Mouse (Mus musculus) adipocyte (in vitro differentiated cells): Measurements from ENCODE around the gene Zar1l.

Experiments
- DNase-seq: peaks from one replicate; pipeline ENCODE4 v3.0.0-alpha.2; 2016; ENCODE audit warnings: low spot score

Zar1l gene

DNA sequence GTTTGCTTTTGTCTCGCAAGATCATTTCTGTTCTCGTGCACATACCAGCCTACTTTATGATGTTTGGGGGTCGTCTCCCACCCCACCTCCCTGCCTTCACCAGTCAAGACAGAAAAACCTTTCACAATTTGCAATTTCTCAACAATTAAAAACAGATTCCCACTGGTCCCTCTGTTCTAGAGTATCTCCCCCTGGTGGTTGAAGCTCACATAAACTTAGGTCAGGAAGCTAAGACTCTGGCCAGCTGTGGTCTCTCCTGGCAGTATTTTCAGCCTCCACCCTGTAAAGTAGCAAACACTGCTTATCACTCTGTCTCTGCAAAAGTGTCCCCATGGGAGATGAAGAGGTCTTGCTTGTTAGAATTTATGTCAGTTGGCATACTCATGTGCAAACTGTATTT lies 32.8 kb downstream of the Zar1l start:
- peak; percentile 65 for DNase-seq

DNA sequence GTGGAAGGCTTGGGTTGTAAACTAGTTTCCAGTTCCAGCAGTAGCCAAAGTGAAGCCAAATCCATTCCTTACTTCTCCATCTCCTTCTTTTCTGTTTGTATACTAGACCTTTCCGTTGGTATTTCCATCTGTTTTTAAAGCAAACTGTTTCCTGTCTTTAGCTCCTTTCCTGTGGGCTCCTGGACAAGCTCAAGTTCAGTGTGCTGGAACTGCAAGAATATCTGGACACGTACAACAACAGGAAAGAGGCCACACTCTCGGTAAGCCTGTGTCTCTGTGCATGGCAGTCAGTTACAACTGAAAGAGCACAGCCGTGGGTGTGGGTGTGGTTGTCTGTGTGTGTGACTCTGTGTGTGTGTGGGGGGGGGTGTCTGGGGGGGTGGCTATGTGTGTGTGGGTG lies 39.4 kb downstream of the Zar1l start:
- DNase-seq: no peak

DNA sequence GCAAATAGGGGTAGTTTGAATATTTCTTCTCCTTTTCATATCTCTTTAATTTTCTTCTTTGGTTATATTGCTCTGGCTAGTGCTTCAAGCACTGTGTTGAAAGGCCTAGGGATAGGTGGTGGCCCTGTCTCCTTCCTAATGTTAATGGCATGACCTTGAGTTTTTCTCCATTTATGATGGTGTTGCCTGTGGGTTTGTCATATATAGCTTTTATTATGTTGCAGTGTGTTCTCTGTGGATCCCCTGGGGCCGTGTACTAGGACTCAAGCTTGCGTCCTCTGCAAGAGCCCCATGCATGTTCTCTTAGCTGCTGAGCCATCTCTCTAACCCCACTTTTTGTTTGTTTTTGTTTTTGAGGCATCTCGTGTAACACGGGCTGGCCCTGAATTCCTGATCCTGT lies 40.6 kb downstream of the Zar1l start:
- DNase-seq: no peak

GRCm38 (mm10) chr5:150468431-150468830 lies 49.5 kb downstream of the Zar1l start:
- DNase-seq: no peak

DNA sequence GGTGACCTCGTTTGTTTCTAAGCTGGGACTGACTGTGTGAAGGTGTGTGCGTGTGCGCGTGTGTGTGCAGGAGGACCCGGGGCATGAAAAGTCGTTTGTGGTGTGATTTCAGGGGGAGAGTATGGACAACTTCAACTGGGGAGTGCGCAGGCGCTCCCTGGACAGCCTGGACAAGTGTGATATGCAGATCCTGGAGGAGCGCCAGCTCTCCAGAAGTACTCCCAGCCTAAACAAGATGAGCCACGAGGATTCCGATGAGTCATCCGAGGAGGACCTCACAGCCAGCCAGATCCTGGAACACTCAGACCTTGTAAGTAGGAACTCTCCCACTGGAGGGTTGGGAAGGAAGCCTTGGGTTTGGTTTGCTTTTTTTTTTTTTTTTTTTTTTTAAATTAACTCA lies 51.8 kb downstream of the Zar1l start:
- DNase-seq: peak; percentile 85

- no peak for DNase-seq
These were observed 52.7 kb downstream of the Zar1l start for GRCm38 (mm10) chr5:150465218-150465617.

DNA sequence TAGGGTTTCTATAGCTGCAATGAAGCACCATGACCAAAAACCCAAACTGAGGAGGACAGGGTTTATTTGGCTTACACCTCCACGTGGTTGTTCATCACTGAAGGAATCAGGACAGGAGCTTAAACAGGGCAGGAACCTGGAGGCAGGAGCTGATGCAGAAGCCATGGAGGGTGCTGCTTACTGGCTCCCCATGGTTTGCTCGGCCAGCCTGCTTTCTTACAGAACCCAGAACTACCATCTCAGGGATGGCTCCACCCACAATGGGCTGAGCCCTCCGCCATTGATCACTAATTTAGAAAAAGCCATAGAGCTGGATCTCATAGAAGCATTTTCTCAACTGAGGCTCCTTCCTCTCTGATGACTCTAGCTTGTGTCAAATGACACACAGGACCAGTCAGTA lies 53.2 kb downstream of the Zar1l start:
- DNase-seq: no peak

DNA sequence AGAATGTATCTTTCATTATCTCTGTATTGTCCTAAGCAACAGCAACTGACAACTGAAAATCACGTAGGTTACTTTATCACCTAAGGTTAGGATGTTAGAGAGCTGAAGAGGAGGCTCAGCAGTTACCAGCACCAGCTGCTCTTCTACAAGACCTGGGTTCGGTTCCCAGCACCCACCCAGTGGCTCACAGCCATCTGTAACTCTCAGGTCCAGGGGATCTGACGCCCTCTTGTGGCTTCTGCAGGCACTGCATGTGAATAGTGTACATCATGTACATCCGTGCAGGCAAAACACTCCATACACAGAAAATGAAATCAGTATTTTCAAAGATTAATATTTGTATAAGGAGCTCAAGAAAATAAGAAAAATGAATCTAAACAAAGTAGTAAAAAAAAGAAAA lies 58.2 kb downstream of the Zar1l start:
- no peak for DNase-seq

- no peak for DNase-seq
These were observed 59.8 kb downstream of the Zar1l start for GRCm38 (mm10) chr5:150457904-150458739.

DNA sequence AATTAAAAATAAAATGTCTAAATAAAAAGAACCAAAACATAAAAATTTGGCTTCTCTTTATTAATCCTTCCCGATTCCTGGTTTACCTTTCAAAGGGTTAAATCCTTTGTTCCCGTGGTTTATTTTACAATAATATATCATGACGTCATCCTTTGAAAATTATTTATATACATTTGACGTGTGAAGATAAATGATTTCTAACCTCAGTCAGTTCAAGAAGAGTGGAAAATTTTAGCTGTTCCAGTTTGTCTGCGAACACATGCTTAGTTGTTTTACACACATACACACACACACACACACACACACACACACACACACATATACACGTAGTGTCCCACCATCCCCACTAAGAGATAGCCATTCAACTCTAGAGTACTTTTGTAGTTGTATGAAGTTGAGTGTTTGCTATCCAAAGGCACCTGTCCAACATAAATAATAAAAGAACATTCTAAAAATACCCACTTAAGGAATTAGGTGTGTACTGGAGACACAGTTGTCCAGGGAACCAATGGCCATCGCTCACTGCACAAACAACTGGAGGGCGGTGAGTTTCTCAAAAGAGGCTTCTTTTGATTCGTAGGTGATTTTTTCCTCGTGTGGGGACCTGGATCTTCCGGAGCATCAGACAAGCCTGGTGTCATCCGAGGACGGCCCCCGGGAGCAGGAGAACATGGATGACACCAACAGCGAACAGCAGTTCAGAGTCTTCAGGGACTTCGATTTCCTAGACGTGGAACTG lies 60.6 kb downstream of the Zar1l start:
- DNase-seq: no peak
